Mouse (Mus musculus) embryonic fibroblast, embryonic 13.5 days (primary cell): ENCODE results near the gene Rgs17.

ENCODE experiments used
- CTCF ChIP-seq: IDR thresholded peaks from 2 replicates; pipeline ENCODE4 v1.5.1; 2011; ENCODE audit warnings: mild to moderate bottlenecking, control low read depth, low read length, moderate library complexity, borderline replicate concordance; ENCODE audit not compliant: insufficient read depth
- POLR2A ChIP-seq: IDR thresholded peaks from 2 replicates; pipeline ENCODE4 v1.6.1; 2011; ENCODE audit warnings: low read depth, mild to moderate bottlenecking, control low read depth, low read length, moderate library complexity

GRCm38 (mm10) chr10:5802866-5803265 is 119.3 kb downstream of the Rgs17 start:
- TF ChIP-seq CTCF = no peak
- no peak for TF ChIP-seq POLR2A
